In genomic region chr16:73424311-73424710, GRCm38 (mm10) we compare ENCODE assay signal across 9 mouse cellular contexts.
"Had no signal": no experiment of that assay in that cellular context is flagged by ENCODE, and none has a peak within 500 bp of the region (broad histone marks: within the 10 kb centered on the region; RNA-seq: fewer than 3 reads in every experiment).

No protein-coding gene starts in this region.

- DNase-seq: lung, postnatal 4 days; midbrain, embryonic 14.5 days; retina, postnatal 1 day; right cerebral cortex, adult 18-20 months; right cerebral cortex, postnatal 25 days; spleen, adult 18-20 months; thymus, adult 18-20 months; thymus, postnatal 14 days; thymus, postnatal 36 days had no signal
